Mouse (Mus musculus): ENCODE measurements at regions not wholly inside any gene's neighbourhood (a gene's known extent, or its start where the extent isn't known, plus 50 kb on each side); places are given as distances from the start of the nearest gene placed in this dataset.

DNA sequence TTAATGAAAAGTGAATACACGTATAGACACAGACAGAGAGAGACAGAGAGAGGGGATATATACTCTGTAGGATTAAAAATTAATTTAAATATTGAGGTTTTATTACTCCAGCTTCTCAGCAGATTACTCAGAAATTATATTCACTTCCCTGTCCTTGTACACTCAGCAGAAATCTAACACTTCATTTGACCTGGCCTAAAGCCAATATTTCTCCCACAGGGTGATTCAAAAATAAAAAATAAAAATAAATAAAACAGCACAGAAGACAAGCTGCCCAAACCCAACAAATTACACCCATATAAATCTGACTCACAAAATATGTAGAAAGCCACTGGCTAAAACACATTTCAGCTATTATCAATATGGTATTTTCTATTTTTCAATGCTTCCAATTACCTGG lies 334.8 kb downstream of the Gm11361 start:
- Histone ChIP-seq H3K4me1 (ENCODE audit: control insufficient read depth in 1 of 2, insufficient read depth in 2 of 2, low read length in 2 of 2) (no peaks in the 10 kb centered on the region), H3K9ac (ENCODE audit: control insufficient read depth, low read depth, low read length, poor library complexity, severe bottlenecking) (no peak overlapping the region), H3K79me2 (ENCODE audit: control insufficient read depth, insufficient read depth, low read length, poor library complexity) (no peaks in the 10 kb centered on the region), H3K4me3 (ENCODE audit: control insufficient read depth in 1 of 2, insufficient read depth in 1 of 2, low read depth in 2 of 2, low read length in 2 of 2) (no peak overlapping the region), H3K27me3 (ENCODE audit: control insufficient read depth in 1 of 2, insufficient read depth in 2 of 2, low read length in 2 of 2) (no peaks in the 10 kb centered on the region), H3K36me3 (ENCODE audit: control insufficient read depth in 1 of 2, insufficient read depth in 2 of 2, low read length in 2 of 2) (no peaks in the 10 kb centered on the region), H3K27ac (ENCODE audit: control insufficient read depth, low read depth, low read length) (no peak overlapping the region), H3K9me3 (replicated peaks; ENCODE audit: insufficient read depth, low read length) (no peaks in the 10 kb centered on the region)
- no peak for TF ChIP-seq NRF1 (IDR thresholded peaks at IDR 0.05; ENCODE audit: insufficient read depth, low read depth, low read length, poor library complexity, severe bottlenecking)
- TF ChIP-seq ELF1 (IDR thresholded peaks at IDR 0.05; ENCODE audit: low read depth, low read length), result no peak
- no peak for DNase-seq (ENCODE audit: low read depth, low spot score)

DNA sequence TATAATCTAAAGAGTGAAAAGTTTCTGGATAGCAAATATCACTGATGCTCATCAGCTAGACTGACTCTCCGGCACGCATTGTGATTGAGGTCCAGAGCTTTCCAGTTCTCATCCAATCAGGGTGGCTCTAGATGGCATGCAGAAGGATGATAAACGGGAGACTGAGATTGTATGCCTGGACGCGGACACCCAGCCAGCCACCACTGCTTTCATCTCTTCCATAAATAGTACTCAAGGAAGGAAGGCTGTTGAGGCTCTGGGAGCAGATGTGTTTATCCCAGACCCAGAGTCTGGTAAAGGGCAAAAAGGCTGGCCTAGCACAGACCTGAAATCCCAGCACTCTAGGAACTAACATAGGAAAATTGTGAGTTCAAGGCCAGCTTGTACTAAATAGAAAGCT lies 330.6 kb downstream of the Gm11361 start:
- H3K4me1 ChIP-seq (ENCODE audit: control insufficient read depth in 1 of 2, insufficient read depth in 2 of 2, low read length in 2 of 2), result no peaks in the 10 kb centered on the region
- no peaks in the 10 kb centered on the region for H3K36me3 ChIP-seq (ENCODE audit: control insufficient read depth in 1 of 2, insufficient read depth in 2 of 2, low read length in 2 of 2)
- no peaks in the 10 kb centered on the region for H3K79me2 ChIP-seq (ENCODE audit: control insufficient read depth, insufficient read depth, low read length, poor library complexity)
- DNase-seq (ENCODE audit: low read depth, low spot score), result no peak
- no peak overlapping the region for H3K9ac ChIP-seq (ENCODE audit: control insufficient read depth, low read depth, low read length, poor library complexity, severe bottlenecking)
- H3K4me3 ChIP-seq (ENCODE audit: control insufficient read depth in 1 of 2, insufficient read depth in 1 of 2, low read depth in 2 of 2, low read length in 2 of 2), result no peak overlapping the region
- no peak overlapping the region for H3K27ac ChIP-seq (ENCODE audit: control insufficient read depth, low read depth, low read length)
- H3K9me3 ChIP-seq (replicated peaks; ENCODE audit: insufficient read depth, low read length), result no peaks in the 10 kb centered on the region
- TF ChIP-seq NRF1 (IDR thresholded peaks at IDR 0.05; ENCODE audit: insufficient read depth, low read depth, low read length, poor library complexity, severe bottlenecking), result no peak
- no peak for TF ChIP-seq CHD1 (IDR thresholded peaks at IDR 0.05; ENCODE audit: low read depth, low read length)
- no peak for TF ChIP-seq MAX (IDR thresholded peaks at IDR 0.05; ENCODE audit: low read length)
- no peak for TF ChIP-seq RCOR1 (IDR thresholded peaks at IDR 0.05; ENCODE audit: low read depth, low read length)
- no peak for TF ChIP-seq CTCF (IDR thresholded peaks at IDR 0.05 in 2 of 3, conservative IDR thresholded peaks at IDR 0.05 in 1 of 3; ENCODE audit: control insufficient read depth in 1 of 3, insufficient read depth in 1 of 3, low read depth in 2 of 3, low read length in 3 of 3, poor library complexity in 1 of 3, severe bottlenecking in 1 of 3)
- TF ChIP-seq MYB (IDR thresholded peaks at IDR 0.05; ENCODE audit: low read depth, low read length), result no peak
- TF ChIP-seq E2F4 (IDR thresholded peaks at IDR 0.05; ENCODE audit: borderline replicate concordance, low read depth, low read length), result no peak
- TF ChIP-seq TAL1 (IDR thresholded peaks at IDR 0.05; ENCODE audit: low read length), result no peak
- TF ChIP-seq SIN3A (IDR thresholded peaks at IDR 0.05; ENCODE audit: low read length), result no peak
- no peaks in the 10 kb centered on the region for H3K27me3 ChIP-seq (ENCODE audit: control insufficient read depth in 1 of 2, insufficient read depth in 2 of 2, low read length in 2 of 2)

DNA sequence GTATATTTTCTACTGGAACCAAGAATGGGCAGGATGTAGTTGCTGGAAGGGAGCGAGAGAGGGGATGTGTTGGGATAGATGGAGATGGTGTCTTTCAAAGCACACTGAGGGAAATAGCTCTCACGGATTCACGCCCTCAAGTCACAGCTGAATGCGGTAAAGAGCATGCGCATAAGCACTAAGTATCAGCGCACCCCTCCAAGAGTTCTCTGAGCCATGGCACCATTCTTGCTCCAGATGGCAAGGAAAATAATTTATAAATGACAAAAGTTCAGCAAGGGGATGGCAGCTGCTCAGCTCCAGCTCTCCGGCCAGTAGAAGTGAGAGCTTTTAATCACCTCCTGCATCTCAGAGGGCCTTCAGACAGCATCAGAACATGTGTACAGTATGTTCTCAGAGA lies 329.4 kb downstream of the Gm11361 start:
- no peaks in the 10 kb centered on the region for H3K9me3 ChIP-seq (replicated peaks; ENCODE audit: insufficient read depth, low read length)
- no peak overlapping the region for H3K9ac ChIP-seq (ENCODE audit: control insufficient read depth, low read depth, low read length, poor library complexity, severe bottlenecking)
- no peak overlapping the region for H3K4me3 ChIP-seq (ENCODE audit: control insufficient read depth in 1 of 2, insufficient read depth in 1 of 2, low read depth in 2 of 2, low read length in 2 of 2)
- H3K27me3 ChIP-seq (ENCODE audit: control insufficient read depth in 1 of 2, insufficient read depth in 2 of 2, low read length in 2 of 2), result no peaks in the 10 kb centered on the region
- no peak overlapping the region for H3K27ac ChIP-seq (ENCODE audit: control insufficient read depth, low read depth, low read length)
- H3K36me3 ChIP-seq (ENCODE audit: control insufficient read depth in 1 of 2, insufficient read depth in 2 of 2, low read length in 2 of 2), result no peaks in the 10 kb centered on the region
- no peak for DNase-seq (ENCODE audit: low read depth, low spot score)
- H3K4me1 ChIP-seq (ENCODE audit: control insufficient read depth in 1 of 2, insufficient read depth in 2 of 2, low read length in 2 of 2), result no peaks in the 10 kb centered on the region
- TF ChIP-seq POLR2AphosphoS2 (IDR thresholded peaks at IDR 0.05; ENCODE audit: low read length) (no peak), SIN3A (IDR thresholded peaks at IDR 0.05; ENCODE audit: low read length) (no peak), ZKSCAN1 (IDR thresholded peaks at IDR 0.05; ENCODE audit: low read depth, low read length) (no peak)
- no peaks in the 10 kb centered on the region for H3K79me2 ChIP-seq (ENCODE audit: control insufficient read depth, insufficient read depth, low read length, poor library complexity)

Data from MEL (cell line).